Mouse (Mus musculus) large intestine, adult 2 months (tissue): ENCODE measurements around the gene Inka2. TPM values are rescaled to one million over a fixed set of nuclear protein-coding genes. Genes with fewer than 3 reads are reported as not detected.

ENCODE experiments used
- DNase-seq: peaks from one replicate; pipeline ENCODE4 v3.0.0-alpha.2; 2012; ENCODE audit warnings: low read depth, low spot score
- WGBS: fragments of 180-500 bp; shearing (Covaris S2); methylation state at CpG from one replicate; pipeline ENCODE4 v1.1.7; 2018; 5-methylcytosine and 5-hydroxymethylcytosine counted together
- polyA plus RNA-seq: library from polyadenylated mRNA; depleted of rRNA; stranded (reverse); fragments of >200 nt; gene quantifications from 2 replicates; pipeline ENCODE4 v1.2.3, GENCODE M21; 2012

Gene Inka2
- polyA plus RNA-seq, 1 experiment = 1.9 TPM

GRCm38 (mm10) chr3:105717856-105718555 is 13.6 kb downstream of the Inka2 start:
- no peak for DNase-seq
- WGBS = 74% methylated on average over 11 of the region's 11 CpGs

DNA sequence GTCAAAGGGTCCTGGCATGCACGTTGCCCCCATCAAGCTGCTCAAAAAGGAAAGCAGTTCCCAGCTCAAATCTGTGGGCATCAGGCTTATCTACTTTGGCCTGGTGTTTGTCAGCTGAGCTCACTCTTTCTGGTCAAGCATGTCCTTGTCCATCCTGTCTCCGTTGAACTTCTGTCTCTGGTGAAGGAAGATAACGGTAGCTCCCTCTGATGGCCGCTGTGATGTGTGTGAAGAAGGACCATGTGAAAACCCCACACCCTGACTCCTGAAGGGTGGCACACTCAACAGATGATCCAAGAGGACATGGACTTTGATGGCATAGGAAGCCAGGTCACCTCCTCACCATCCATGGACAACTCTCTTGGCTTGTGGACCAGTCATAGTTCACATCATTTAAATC is 14.3 kb downstream of the Inka2 start:
- no peak for DNase-seq
- 67% methylated on average over 4 of the region's 4 CpGs for WGBS

DNA sequence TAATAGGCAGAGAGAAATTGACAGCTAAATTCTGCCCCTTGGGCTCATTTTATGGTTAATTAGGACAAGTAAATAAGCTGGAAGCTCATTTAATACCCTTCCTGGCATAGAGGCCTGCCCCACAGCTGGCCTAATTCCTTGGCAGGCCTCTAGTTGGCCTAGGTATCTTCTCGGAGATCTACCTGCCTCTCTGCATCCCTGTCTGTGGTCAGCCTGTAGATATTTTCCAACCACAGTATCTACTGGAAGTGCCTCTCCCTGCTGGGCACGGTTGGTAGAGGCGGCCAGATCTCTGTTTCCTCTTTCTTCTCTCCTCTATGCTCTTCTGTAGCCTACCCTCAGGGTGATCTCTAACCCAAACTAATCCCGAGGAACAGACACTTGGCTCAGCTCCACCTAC is 15.6 kb downstream of the Inka2 start:
- no peak for DNase-seq
- 63% methylated on average over 4 of the region's 4 CpGs for WGBS

DNA sequence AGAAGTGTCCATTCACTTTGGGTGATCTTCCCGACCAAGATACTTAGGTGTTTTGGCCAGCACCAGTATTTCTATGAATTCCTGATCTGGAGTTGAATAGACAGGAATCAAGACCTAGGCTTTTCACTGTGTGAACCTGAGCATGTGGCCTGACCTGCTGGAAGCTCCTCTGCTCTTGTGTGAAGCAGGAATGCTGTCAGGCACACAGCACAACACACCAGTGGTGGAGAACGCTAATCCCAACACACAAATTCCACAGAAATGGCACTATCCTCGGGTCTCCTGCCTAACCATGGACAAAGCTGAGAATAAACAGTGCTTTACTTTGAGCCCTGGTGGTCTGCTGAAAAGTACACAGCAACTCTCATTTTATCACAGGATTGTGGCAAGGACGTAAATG is 16.1 kb downstream of the Inka2 start:
- no peak for DNase-seq
- 63% methylated on average over 4 of the region's 4 CpGs for whole genome bisulfite sequencing

- whole genome bisulfite sequencing = 71% methylated on average over 2 of the region's 2 CpGs
Measured at GRCm38 (mm10) chr3:105721681-105722201, 17.3 kb downstream of the Inka2 start.

DNA sequence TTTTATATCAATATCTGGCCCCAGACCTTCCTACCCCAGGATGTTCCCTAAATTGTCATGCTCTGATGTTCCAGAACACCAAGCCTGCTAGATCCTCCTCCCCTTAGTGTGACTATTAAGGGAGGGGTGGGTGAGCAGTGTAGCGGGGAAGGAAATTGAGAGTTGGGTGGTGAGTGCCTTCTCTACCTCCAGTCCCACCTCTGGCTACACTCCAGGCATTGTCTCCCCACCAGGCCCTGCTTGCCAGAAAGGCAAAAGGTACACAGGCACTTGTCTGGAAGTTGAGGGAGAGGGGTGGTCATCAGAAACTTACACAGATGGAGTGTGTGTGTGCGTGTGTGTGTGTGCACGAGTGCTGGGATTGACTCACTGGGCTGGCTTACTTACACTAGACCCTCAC is 18.1 kb downstream of the Inka2 start:
- no peak for DNase-seq
- 86% methylated on average over 3 of the region's 3 CpGs for WGBS

More at GRCm38 (mm10) chr3:105721681-105722201, 17.3 kb downstream of the Inka2 start:
- no peak for DNase-seq

GRCm38 (mm10) chr3:105726037-105726436 is 21.6 kb downstream of the Inka2 start:
- DNase-seq = peak; percentile 22
- 2% methylated on average over 1 of the region's 1 CpGs for WGBS

DNA sequence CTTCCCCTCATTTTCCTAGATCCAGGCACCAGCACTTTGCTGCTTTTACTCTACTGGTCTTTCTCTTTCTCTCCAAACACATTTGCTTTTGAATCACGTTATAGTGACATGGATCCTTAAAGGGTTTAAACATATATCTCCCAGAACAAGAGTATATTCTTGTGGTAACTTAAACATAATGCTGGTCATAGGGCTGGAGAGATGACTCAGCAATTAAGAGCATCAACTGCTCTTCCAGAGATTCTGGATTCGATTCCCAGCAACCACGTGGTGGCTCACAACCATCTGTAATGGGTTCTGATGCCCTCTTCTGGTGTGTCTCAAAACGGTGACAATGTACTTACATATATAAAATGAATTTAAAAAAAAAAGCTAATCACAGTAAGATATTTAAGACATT is 28.0 kb downstream of the Inka2 start:
- DNase-seq = no peak
- WGBS = 85% methylated on average over 4 of the region's 4 CpGs

DNA sequence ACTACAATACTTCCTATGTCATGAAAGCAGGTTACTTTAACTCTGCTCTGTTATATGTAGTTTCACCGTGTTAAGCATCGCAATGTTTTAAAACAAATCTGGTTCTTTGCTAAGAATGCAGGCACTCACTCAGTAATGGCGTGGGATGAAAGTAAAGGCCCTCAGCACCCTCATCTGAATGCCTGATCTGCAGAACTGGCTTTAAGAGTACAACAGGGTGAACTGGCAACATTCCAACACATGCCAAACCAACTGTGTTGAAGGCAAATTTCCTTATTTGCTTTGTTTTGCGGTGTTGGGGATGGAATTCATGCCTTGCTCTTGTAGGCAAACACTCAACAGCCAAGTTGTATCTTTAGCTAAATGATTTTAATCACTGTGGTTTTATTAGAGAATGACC is 29.1 kb downstream of the Inka2 start:
- WGBS = 77% methylated on average over 4 of the region's 4 CpGs
- no peak for DNase-seq

- no peak for DNase-seq
Measured at GRCm38 (mm10) chr3:105735285-105735684, 30.9 kb downstream of the Inka2 start.

- no peak for DNase-seq
- 56% methylated on average over 1 of the region's 1 CpGs for WGBS
Measured at GRCm38 (mm10) chr3:105736148-105736547, 31.7 kb downstream of the Inka2 start.

DNA sequence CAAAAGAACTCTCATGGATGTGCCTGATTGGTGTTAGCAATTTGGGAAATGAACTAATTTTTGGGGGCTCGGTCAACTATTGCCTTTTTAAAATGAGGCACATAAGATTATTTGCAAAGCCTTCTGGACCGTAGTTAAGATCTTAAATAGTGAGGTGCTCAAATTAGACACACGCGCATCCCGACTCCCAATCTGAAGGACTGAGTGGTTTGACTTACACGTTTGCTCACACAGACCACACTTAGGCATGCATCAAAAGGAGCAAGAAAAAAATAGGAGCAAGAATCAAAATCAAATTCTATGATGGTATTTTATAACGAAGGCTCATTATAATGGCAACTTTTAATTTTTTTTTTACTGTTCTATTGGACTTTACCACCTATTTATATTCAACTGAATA is 32.7 kb downstream of the Inka2 start:
- 92% methylated on average over 7 of the region's 7 CpGs for WGBS

GRCm38 (mm10) chr3:105737666-105738065 is 33.3 kb downstream of the Inka2 start:
- 48% methylated on average over 3 of the region's 3 CpGs for whole genome bisulfite sequencing
- no peak for DNase-seq

More for the DNA sequence above, 32.7 kb downstream of the Inka2 start:
- no peak for DNase-seq

DNA sequence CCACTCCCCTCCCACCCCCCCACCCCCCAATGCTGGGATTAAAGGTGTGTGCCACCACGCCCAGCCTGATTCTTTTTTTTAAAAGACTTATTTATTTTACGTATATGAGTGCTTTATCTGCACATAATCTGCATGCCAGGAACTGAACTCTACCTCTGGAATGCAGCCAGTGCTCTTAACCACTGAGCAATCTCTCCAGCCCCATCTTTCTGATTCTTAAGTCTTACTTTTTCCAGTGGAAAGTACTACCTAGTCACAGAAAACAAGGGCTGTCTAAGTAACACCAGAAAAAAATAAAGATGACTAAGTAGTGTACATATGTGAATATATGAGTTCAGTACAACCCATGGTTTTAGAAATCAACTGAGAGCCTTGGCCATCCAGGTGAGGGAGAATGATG is 42.1 kb downstream of the Inka2 start:
- DNase-seq = no peak
- WGBS = 63% methylated on average over 2 of the region's 2 CpGs

DNA sequence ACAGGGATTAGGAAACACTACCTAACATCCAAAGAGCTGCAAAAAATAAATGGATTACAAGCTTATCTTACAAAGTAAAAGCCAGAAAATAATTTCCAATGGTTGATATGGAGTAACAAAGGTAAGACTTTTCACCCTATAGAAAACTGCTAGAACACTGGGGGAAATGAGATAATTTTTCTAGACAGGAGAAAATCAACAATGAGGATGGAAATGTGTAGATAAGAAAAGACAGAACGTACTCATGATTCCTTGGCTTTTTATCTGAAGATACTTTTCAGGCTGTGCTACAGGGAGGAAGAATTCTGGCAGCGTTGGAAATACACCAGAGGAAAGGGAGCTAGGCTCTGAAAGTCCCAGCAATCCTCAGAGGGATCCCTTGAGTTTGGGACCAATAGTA is 46.4 kb downstream of the Inka2 start:
- DNase-seq = no peak
- WGBS = 85% methylated on average over 2 of the region's 2 CpGs

GRCm38 (mm10) chr3:105754184-105754583 is 49.8 kb downstream of the Inka2 start:
- 76% methylated on average over 3 of the region's 3 CpGs for whole genome bisulfite sequencing

GRCm38 (mm10) chr3:105755123-105755522 is 50.7 kb downstream of the Inka2 start:
- 88% methylated on average over 9 of the region's 9 CpGs for WGBS
- no peak for DNase-seq

More at GRCm38 (mm10) chr3:105754184-105754583, 49.8 kb downstream of the Inka2 start:
- no peak for DNase-seq

- 58% methylated on average over 2 of the region's 2 CpGs for WGBS
- DNase-seq = no peak
Measured at GRCm38 (mm10) chr3:105756505-105756904, 52.1 kb downstream of the Inka2 start.

DNA sequence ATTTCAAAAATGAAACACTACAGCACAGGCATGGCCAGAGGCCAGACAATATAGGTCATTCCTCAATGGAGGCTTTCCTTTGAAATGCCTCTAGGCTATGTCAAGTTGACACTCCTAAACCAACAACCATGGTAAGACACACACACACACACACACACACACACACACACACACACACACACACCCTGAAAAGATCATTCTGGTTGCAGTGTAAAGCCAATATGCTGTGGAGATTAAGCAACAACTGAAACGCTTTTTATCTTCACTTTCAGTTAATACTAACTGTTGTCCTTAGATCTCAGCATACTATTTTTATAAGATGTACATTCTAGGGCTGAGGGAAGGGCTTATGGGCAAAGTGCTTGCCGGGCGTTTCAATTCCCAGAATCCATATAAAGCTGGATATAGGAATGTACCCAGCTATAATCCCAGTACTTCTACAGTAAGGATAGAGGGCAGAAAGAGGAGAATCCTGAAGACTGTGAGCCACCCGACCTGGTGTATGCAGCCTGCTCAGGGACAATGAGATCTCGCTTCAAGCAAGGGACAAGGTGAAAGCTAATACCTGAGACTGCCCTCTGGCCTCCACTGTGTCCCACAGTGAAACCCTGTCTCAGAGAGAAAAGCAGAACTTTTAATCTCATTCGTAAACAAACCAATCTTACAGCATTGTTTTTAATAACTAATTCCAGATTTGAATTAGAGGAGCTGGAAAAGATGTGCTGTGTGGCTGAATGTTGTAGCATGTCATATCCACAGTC is 53.1 kb downstream of the Inka2 start:
- no peak for DNase-seq
- WGBS = 56% methylated on average over 6 of the region's 6 CpGs

- no peak for DNase-seq
Measured at GRCm38 (mm10) chr3:105758098-105758497, 53.7 kb downstream of the Inka2 start.

DNA sequence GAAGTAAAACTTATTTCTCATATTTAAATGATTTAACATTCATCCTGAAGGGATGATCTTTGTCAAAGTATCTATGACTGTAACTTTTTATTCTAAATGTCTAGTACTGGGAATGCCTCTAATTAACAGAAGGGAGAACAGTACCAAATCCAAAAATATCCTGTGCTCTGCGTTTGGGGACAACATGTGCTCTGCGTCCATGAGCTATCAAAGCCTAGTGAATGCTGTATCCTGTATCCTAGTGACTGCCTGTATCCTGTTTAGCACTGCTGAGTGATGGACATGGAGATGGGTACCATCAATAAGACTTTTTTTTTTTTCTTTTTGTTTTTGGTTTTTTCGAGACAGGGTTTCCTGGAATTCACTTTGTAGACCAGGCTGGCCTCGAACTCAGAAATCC is 54.3 kb downstream of the Inka2 start:
- no peak for DNase-seq
- 74% methylated on average over 4 of the region's 4 CpGs for WGBS
